Comparison of ENCODE assay signal across 13 mouse cellular contexts in the genomic region with DNA sequence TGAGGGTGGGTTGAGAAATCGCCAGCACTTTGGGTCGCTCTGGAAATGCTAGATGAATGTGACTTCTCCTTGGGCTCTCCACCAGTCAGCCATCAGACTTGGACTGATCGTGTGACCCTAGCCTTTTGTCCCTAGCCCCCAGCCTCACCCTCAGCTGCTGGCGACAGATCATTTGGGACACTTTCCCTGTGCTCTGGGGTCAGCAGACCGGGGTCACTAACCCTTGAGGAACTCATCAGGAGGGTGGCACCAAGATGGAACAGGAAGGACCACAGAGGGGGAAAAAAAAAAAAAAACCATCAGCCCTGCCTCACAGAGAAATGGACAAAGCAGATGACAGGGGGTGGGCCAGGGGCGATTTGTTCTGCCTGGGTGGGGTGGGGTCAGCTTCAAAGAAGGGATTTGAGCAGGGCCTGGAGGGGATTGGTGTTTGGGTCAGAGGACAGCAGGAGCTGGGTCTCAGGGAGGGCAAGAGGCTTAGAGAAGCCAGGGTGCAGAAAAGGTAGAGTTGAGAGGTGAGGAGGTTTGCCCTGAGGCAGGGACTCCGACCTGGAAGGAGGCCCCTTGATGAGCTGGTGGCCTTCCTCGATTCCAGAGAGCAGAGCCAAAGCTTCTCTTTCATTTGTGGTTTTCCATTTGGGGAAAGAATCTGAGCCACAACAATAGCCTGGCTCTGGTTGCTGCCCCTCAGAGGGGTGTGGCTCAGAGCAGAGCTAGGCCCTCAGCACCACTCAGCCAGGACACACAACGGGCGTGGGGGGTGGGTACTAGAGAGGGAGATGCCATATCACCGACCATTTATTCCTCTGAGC. TPM values are rescaled to one million over a fixed set of nuclear protein-coding genes. Genes with fewer than 3 reads are reported as not detected.
A peak's percentile ranks its signal among the peaks of the same experiment; 100 is the strongest.
DNase-seq lines count a peak whose midpoint lies in the region; ATAC-seq lines count a peak whose summit lies in the region.
"Had no signal": no experiment of that assay in that cellular context is flagged by ENCODE, and none has a peak within 500 bp of the region (broad histone marks: within the 10 kb centered on the region; RNA-seq: fewer than 3 reads in every experiment).

No protein-coding gene starts in this region.

- no peaks in the 10 kb centered on the region for H3K9me3 ChIP-seq in heart, embryonic 11.5 days (replicated peaks; ENCODE audit: control insufficient read depth, low read length)
- no peaks in the 10 kb centered on the region for H3K9me3 ChIP-seq in lung, embryonic 16.5 days (ENCODE audit: control insufficient read depth, low read length)
- no peaks in the 10 kb centered on the region for H3K9me3 ChIP-seq in embryonic facial prominence, embryonic 10.5 days
- no peaks in the 10 kb centered on the region for H3K9me3 ChIP-seq in neural tube, embryonic 11.5 days (ENCODE audit: control insufficient read depth, low read length)

- H3K27ac ChIP-seq in heart, embryonic 11.5 days (ENCODE audit: low read depth, low read length): peak overlapping the region; percentile 32
- peak overlapping the region; percentile 73 for H3K27ac ChIP-seq in lung, embryonic 16.5 days (ENCODE audit: low read length)
- H3K27ac ChIP-seq in embryonic facial prominence, embryonic 10.5 days (replicated peaks): peak overlapping the region; percentile 78
- peak overlapping the region; percentile 63 for H3K27ac ChIP-seq in neural tube, embryonic 11.5 days (ENCODE audit: low read depth, low read length)

- H3K27me3 ChIP-seq in heart, embryonic 11.5 days (ENCODE audit: control insufficient read depth, insufficient read depth, low read length): peaks cover 13% of the 10 kb centered on the region
- peaks cover 18% of the 10 kb centered on the region for H3K27me3 ChIP-seq in lung, embryonic 16.5 days (ENCODE audit: control insufficient read depth, insufficient read depth, low read depth, low read length)
- H3K27me3 ChIP-seq in embryonic facial prominence, embryonic 10.5 days (replicated peaks; ENCODE audit: low read depth, poor library complexity, severe bottlenecking): peaks cover 41% of the 10 kb centered on the region
- H3K27me3 ChIP-seq in neural tube, embryonic 11.5 days (ENCODE audit: control insufficient read depth, insufficient read depth, low read length): peaks cover 6% of the 10 kb centered on the region

- peak overlapping the region; percentile 58 for H3K9ac ChIP-seq in heart, embryonic 11.5 days (ENCODE audit: low read depth, low read length)
- H3K9ac ChIP-seq in lung, embryonic 16.5 days (ENCODE audit: low read length): no peak overlapping the region
- no peak overlapping the region; the same call in 1 of the 2 replicates for H3K9ac ChIP-seq in neural tube, embryonic 11.5 days (ENCODE audit: low read length)

- H3K4me3 ChIP-seq in heart, embryonic 11.5 days (ENCODE audit: low read depth, low read length): no peak overlapping the region
- H3K4me3 ChIP-seq in lung, embryonic 16.5 days (ENCODE audit: low read length): no peak overlapping the region
- no peak overlapping the region for H3K4me3 ChIP-seq in embryonic facial prominence, embryonic 10.5 days
- H3K4me3 ChIP-seq in neural tube, embryonic 11.5 days (ENCODE audit: low read depth, low read length): no peak overlapping the region

- 14% methylated on average over 11 of the region's 11 CpGs for WGBS in heart, embryonic 11.5 days (ENCODE audit: insufficient replicate concordance)
- 28% methylated on average over 11 of the region's 11 CpGs for WGBS in lung, embryonic 16.5 days
- 9% methylated on average over 11 of the region's 11 CpGs for WGBS in embryonic facial prominence, embryonic 10.5 days
- WGBS in neural tube, embryonic 11.5 days: 3% methylated on average over 11 of the region's 11 CpGs

- H3K36me3 ChIP-seq in heart, embryonic 11.5 days (ENCODE audit: control insufficient read depth, insufficient read depth, low read length): no peaks in the 10 kb centered on the region
- no peaks in the 10 kb centered on the region for H3K36me3 ChIP-seq in lung, embryonic 16.5 days (ENCODE audit: control insufficient read depth, insufficient read depth, low read length)
- no peaks in the 10 kb centered on the region for H3K36me3 ChIP-seq in embryonic facial prominence, embryonic 10.5 days (replicated peaks)
- no peaks in the 10 kb centered on the region for H3K36me3 ChIP-seq in neural tube, embryonic 11.5 days (ENCODE audit: control insufficient read depth, insufficient read depth, low read length)

- DNase-seq in heart, adult 8-10 months (ENCODE audit: low spot score): no peak
- no peak for DNase-seq in lung, postnatal 10 days
- no peak for DNase-seq in embryonic facial prominence, embryonic 10.5 days (ENCODE audit: low spot score)
- DNase-seq in neural tube, embryonic 11.5 days (ENCODE audit: low spot score): no peak
- no peak for DNase-seq in thymus, postnatal 14 days
- DNase-seq in adrenal gland, postnatal 36 days: no peak
- DNase-seq: cerebellum, postnatal 36 days; kidney, adult 11 months had no signal

- ATAC-seq in heart, embryonic 11.5 days (replicated peaks; ENCODE audit: insufficient number of reproducible peaks, low FRiP score, low TSS enrichment): no peak
- peak; percentile 21; the same call in 1 of the 2 replicates for ATAC-seq in lung, embryonic 16.5 days (ENCODE audit: low read depth)
- no peak for ATAC-seq in neural tube, embryonic 11.5 days (ENCODE audit: insufficient read depth, low FRiP score, low TSS enrichment)
- ATAC-seq: forebrain, embryonic 16.5 days had no signal

- peak overlapping the region; percentile 55 for H3K4me2 ChIP-seq in heart, embryonic 11.5 days
- H3K4me2 ChIP-seq in lung, embryonic 16.5 days (ENCODE audit: low read depth, low read length): no peak overlapping the region
- H3K4me2 ChIP-seq in neural tube, embryonic 11.5 days (ENCODE audit: low read depth): no peak overlapping the region

- H3K4me1 ChIP-seq in heart, embryonic 11.5 days (ENCODE audit: control insufficient read depth, insufficient read depth, low read length): peaks cover 43% of the 10 kb centered on the region
- H3K4me1 ChIP-seq in lung, embryonic 16.5 days (replicated peaks; ENCODE audit: control insufficient read depth, insufficient read depth, low read length): peaks cover 28% of the 10 kb centered on the region
- peaks cover 62% of the 10 kb centered on the region for H3K4me1 ChIP-seq in embryonic facial prominence, embryonic 10.5 days
- H3K4me1 ChIP-seq in neural tube, embryonic 11.5 days (ENCODE audit: control insufficient read depth, insufficient read depth, low read length): peaks cover 39% of the 10 kb centered on the region

RNA-seq across cellular contexts. Expression of gene Grrp1, which starts 3.5 kb away (rescaled TPM):
- polyA plus RNA-seq in heart, embryonic 11.5 days (2014; fragmentation: Nextera tagmentation; extraction: Ambion mirVana): 3.7 and 4.4 TPM in 2 replicates
- 1 to 10 TPM; 6.1 to 8.0 (median 7.3) TPM for total RNA-seq in heart, adult 8-10 months (2022)
- polyA plus RNA-seq in lung, embryonic 16.5 days (2015; fragmentation: Nextera tagmentation; extraction: Ambion mirVana): 9.0 and 11.0 TPM in 2 replicates
- polyA plus RNA-seq in embryonic facial prominence, embryonic 10.5 days (2016; fragmentation: Nextera tagmentation; extraction: Ambion mirVana): 7.4 and 7.9 TPM in 2 replicates
- 11.1 and 11.8 TPM in 2 replicates for polyA plus RNA-seq in neural tube, embryonic 11.5 days (2014; fragmentation: Nextera tagmentation; extraction: Ambion mirVana)
- 10 to 100 TPM in 1 of 2 experiments, 1 to 10 TPM in 1; 6.0 to 11.6 TPM for total RNA-seq in adrenal gland, postnatal 36 days (2021)
- total RNA-seq: granulocyte monocyte progenitor cell, adult 5-6 weeks had no signal

RNA-seq across cellular contexts. Expression of gene Gm30191, which starts 10.7 kb away (rescaled TPM):
- polyA plus RNA-seq in heart, embryonic 11.5 days (2014; fragmentation: Nextera tagmentation; extraction: Ambion mirVana): not detected in 2 replicates
- total RNA-seq in heart, adult 8-10 months (2022): not detected
- polyA plus RNA-seq in lung, embryonic 16.5 days (2015; fragmentation: Nextera tagmentation; extraction: Ambion mirVana): not detected in 2 replicates
- not detected in 2 replicates for polyA plus RNA-seq in embryonic facial prominence, embryonic 10.5 days (2016; fragmentation: Nextera tagmentation; extraction: Ambion mirVana)
- not detected in 2 replicates for polyA plus RNA-seq in neural tube, embryonic 11.5 days (2014; fragmentation: Nextera tagmentation; extraction: Ambion mirVana)
- not detected for total RNA-seq in adrenal gland, postnatal 36 days (2021)
- total RNA-seq: granulocyte monocyte progenitor cell, adult 5-6 weeks had no signal
- polyA plus RNA-seq: forebrain, embryonic 16.5 days; stomach, embryonic 16.5 days had no signal

RNA-seq across cellular contexts. Expression of gene Zfp593, which starts 12.0 kb away (rescaled TPM):
- 11.5 and 12.4 TPM in 2 replicates for polyA plus RNA-seq in heart, embryonic 11.5 days (2014; fragmentation: Nextera tagmentation; extraction: Ambion mirVana)
- total RNA-seq in heart, adult 8-10 months (2022): 1 to 10 TPM; 3.8 to 4.3 (median 4.0) TPM
- polyA plus RNA-seq in lung, embryonic 16.5 days (2015; fragmentation: Nextera tagmentation; extraction: Ambion mirVana): 10.9 and 12.6 TPM in 2 replicates
- polyA plus RNA-seq in embryonic facial prominence, embryonic 10.5 days (2016; fragmentation: Nextera tagmentation; extraction: Ambion mirVana): 21.0 and 21.8 TPM in 2 replicates
- polyA plus RNA-seq in neural tube, embryonic 11.5 days (2014; fragmentation: Nextera tagmentation; extraction: Ambion mirVana): 18.6 and 19.2 TPM in 2 replicates
- total RNA-seq in adrenal gland, postnatal 36 days (2021): 10 to 100 TPM in 1 of 2 experiments, 1 to 10 TPM in 1; 9.6 to 12.9 TPM

RNA-seq across cellular contexts. Expression of gene E130218I03Rik, which starts 13.9 kb away (rescaled TPM):
- 0.23 TPM in 1 of 2 replicates, not detected in the other for polyA plus RNA-seq in heart, embryonic 11.5 days (2014; fragmentation: Nextera tagmentation; extraction: Ambion mirVana)
- not detected for total RNA-seq in heart, adult 8-10 months (2022)
- polyA plus RNA-seq in lung, embryonic 16.5 days (2015; fragmentation: Nextera tagmentation; extraction: Ambion mirVana): 0.48 and 0.80 TPM in 2 replicates
- polyA plus RNA-seq in embryonic facial prominence, embryonic 10.5 days (2016; fragmentation: Nextera tagmentation; extraction: Ambion mirVana): 0.32 and 1.1 TPM in 2 replicates
- polyA plus RNA-seq in neural tube, embryonic 11.5 days (2014; fragmentation: Nextera tagmentation; extraction: Ambion mirVana): 0.28 TPM in 1 of 2 replicates, not detected in the other
- total RNA-seq in adrenal gland, postnatal 36 days (2021): not detected

RNA-seq across cellular contexts. Expression of gene Cnksr1, which starts 19.2 kb away (rescaled TPM):
- polyA plus RNA-seq in heart, embryonic 11.5 days (2014; fragmentation: Nextera tagmentation; extraction: Ambion mirVana): 0.63 and 0.97 TPM in 2 replicates
- total RNA-seq in heart, adult 8-10 months (2022): 1 to 10 TPM; 7.5 to 9.2 (median 8.5) TPM
- polyA plus RNA-seq in lung, embryonic 16.5 days (2015; fragmentation: Nextera tagmentation; extraction: Ambion mirVana): 12.6 and 14.2 TPM in 2 replicates
- polyA plus RNA-seq in embryonic facial prominence, embryonic 10.5 days (2016; fragmentation: Nextera tagmentation; extraction: Ambion mirVana): 2.6 and 3.4 TPM in 2 replicates
- 0.36 and 0.50 TPM in 2 replicates for polyA plus RNA-seq in neural tube, embryonic 11.5 days (2014; fragmentation: Nextera tagmentation; extraction: Ambion mirVana)
- under 1 TPM; 0.23 to 0.40 TPM for total RNA-seq in adrenal gland, postnatal 36 days (2021)
- total RNA-seq: granulocyte monocyte progenitor cell, adult 5-6 weeks had no signal
